Mouse (Mus musculus) lung, postnatal 10 days (tissue): Measurements from ENCODE around the gene Picalm.
A peak's percentile ranks its signal among the peaks of the same experiment; 100 is the strongest.

Source experiments
- DNase-seq: peaks from one replicate; pipeline ENCODE4 v3.0.0; 2021

Gene Picalm

DNA sequence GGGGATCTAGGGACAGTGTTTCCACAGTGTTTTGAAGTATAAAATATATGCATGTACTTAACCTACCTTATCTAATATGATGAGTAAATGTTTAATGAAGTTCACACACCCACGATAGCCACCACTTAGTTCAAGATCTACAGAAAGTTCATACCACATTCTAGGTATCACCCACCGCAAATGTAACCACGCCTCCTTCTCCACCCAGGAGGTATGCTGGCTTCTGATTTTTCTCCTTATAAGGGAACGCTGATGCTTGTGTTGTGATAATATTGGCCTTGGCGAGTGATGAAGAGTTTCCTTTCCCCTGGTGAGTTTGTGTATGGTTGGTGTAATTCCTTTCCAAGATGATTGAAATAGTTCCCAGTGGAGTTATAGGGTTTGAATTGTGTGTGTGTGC, 88.1 kb downstream of the Picalm start:
- no peak for DNase-seq

DNA sequence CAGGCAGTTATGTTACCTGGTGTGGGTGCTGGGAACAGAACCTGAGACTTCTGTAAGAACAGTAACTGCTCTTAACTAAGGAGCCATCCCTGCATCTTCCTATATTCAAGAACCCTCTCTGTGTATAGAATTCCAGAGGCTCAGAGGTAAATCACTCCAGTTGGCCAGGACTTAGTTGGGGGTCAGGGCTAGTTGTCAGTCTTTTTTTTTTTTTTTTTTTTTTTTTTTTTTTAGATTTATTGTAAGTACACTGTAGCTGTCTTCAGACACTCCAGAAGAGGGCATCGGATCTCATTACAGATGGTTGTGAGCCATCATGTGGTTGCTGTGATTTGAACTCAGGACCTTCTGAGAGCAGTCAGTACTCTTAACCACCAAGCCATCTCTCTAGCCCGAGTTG, 91.5 kb downstream of the Picalm start:
- no peak for DNase-seq

DNA sequence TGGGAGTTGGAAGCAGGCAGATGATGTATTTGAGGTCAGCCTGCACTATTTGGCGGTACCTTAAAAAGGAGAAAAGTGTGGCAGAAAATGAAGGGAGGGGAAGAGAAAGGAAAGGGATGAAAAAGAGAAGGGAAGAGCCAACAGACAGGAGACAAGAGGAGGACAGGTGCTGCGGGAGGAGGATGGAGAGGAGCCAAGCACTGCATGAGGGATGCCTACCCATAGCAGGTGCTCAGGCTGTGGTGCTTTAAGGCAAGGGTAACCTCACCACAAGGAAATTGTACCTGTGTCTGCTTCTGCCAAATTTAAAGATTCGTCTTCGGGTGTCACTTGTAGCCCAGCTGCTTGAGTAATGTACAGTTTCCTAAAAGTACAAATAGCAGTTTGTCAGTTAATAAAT, 98.1 kb downstream of the Picalm start:
- no peak for DNase-seq

DNA sequence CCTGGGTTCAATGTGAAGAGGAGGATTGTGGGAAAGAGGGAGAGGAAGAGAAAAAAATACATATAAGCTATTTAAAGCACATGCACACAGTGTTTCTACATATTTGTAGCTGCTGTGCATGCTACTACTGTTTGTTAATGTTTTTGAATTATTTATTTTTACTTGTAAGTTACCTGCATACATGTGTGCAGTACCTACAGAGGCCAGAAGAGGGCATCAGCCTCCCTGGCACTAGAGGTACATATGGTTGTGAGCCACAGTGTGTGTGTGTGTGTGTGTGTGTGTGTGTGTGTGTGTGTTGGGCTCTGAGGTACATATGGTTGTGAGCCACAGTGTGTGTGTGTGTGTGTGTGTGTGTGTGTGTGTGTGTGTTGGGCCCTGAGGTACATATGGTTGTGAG, 98.9 kb downstream of the Picalm start:
- DNase-seq = peak; percentile 27

DNA sequence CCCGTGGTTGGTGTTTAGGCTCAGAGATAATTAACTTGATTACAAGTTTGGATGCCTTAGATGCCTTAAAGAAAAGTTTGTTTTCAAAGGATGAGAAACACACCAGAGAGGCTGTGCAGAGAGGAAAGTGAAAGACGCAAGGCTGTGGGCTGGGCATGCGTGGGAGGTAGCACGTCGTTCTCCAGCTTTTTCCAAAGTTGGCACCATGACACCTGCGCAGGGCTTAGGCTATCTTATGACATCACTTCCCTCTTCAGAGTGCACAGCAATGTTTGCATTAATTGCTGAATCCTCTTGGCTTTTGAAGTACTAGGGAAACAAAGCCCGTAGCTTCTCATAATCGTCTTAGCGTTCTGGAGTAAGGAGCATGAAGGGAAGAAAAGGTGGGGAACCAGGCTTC, 101.4 kb downstream of the Picalm start:
- DNase-seq = peak; percentile 22

DNA sequence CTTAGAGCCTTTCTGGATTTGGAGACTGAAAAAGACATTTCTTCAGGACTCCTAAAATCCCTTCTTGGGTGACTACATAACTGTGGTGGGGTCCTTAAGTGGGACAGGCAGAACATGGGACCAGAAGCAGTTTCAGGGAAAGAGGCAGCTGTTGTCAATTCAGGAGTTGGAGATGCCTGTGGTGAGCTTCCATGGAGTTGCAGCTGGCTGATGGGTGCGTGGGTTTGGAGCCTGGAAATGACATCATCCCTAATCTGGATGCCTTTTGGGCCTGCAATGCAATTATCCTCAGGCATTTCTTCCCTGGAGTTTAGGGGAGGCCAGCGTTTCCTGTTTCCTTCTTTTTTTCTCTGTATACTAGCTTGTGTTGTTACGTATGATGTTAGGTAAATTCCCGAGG, 103.9 kb downstream of the Picalm start:
- no peak for DNase-seq

DNA sequence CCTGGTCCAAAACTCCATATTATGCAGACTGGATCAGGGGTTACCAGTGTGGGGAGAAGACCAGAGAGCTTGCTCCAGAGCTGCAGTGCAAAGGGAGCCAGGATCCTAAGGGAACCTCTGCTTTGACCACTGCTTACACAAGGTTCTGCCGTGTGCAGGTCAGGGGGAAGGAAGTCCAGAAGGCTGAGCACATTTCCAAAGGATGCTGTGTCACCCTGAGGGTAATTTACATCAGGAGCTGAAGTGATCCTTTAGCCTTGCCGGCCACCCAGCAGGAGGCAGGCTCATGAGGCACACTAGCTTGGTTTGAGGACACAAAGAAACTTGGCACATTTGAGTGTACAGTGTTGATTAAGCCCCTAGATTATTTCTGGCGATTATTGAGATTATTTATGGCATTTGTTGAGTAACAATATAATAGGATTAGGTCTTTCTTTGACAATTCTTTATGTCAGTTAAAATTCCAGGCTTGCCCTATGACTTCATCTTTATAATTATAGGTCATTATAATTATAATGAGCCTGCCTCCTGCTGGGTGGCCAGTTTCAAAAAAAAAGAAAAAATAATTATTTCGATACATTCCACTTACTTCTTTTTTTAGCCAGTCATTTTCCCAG, 106.4 kb downstream of the Picalm start:
- no peak for DNase-seq

DNA sequence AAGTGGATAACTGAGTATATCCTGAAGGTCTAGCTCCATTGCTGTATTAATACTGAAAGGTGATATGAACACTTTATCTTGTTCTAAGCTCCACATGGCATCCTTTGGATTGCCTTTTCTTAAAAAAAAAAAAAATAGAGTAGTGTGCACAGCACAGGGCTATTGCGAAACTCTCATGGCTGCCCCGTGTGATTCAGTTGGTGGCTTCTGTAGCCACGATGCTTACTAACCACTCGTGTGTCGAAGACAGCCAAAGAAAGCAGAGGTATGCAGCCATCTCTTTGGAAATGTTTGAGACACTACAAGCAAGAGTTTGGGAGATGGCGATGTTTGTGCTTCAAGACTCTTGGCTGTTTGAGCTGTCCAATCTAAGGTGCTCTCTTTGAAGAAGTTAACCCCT, 113.1 kb downstream of the Picalm start:
- no peak for DNase-seq

DNA sequence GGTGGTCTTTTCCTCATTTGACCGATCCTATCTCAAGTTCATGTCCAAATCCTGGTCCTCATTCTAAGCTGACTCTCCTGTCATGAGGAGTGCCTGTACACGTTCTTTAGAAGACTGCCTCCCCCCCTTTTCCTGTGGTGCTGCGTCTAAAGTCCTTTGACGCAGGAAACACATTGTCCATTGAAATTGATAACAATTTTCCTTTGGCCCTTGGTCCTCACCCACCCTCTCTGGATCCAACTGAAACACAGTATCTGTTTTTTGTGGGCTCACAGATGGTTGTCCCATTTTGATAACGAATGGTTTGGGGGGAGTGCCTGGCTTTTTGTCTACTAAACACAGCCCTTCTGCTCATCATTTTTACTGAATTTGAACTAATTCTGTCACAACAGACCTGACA, 113.6 kb downstream of the Picalm start:
- no peak for DNase-seq

DNA sequence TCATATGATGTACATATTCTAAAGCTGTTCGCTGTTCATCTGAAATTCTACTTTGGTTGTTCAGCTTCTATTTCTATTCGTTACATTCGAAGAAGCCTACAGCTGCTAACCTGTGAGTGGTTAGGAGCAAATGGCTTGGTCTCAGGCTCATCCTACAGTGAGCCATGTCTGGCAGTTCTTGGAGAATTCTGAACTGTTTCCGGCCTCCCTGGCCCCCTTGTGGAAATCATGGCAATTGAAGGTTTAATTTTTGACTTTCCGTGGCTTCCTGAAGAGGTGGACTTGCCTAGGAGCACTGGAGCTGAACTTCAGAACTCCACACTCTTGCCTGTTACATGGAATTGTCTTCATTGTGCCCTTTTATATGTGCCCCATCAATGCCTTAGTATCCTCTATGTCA, 122.9 kb downstream of the Picalm start:
- peak; percentile 27 for DNase-seq

DNA sequence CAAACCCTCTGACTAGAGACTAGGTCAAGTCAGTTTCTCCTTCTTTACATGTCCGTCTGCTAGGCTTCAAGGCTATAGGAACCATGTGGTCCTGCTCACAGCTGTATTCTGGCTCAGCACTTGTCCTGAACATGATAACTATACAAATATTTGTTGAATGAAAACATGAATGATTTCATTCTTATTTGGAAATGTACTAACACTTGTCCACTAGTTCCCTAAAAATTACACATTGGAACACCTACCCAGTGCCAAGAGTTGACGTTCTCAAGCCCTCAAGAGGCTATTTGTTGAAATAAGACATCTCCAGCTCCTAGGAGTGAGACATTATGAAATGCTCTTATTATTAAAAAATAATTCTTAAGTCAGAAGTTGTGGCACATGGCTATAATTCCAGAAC, 128.7 kb downstream of the Picalm start:
- peak; percentile 49 for DNase-seq

DNA sequence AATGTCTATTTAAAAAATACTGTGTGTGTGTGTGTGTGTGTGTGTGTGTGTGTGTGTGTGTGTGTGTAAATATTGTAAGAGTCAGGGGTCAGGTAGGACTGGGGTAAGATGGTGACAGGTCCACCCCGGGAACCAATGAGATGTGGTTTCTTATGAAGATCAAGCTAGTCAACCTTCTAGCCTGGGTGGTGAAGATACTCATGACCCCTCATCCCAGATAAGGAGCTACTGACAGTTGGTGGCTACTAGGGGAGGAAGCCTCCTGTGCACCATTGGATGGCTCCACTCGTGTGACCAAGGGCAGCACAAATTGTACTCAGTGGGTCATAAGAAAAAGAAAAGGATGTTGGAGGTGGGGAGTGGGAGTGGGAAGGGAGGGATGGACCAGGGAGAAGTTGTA, 129.9 kb downstream of the Picalm start:
- DNase-seq = no peak

DNA sequence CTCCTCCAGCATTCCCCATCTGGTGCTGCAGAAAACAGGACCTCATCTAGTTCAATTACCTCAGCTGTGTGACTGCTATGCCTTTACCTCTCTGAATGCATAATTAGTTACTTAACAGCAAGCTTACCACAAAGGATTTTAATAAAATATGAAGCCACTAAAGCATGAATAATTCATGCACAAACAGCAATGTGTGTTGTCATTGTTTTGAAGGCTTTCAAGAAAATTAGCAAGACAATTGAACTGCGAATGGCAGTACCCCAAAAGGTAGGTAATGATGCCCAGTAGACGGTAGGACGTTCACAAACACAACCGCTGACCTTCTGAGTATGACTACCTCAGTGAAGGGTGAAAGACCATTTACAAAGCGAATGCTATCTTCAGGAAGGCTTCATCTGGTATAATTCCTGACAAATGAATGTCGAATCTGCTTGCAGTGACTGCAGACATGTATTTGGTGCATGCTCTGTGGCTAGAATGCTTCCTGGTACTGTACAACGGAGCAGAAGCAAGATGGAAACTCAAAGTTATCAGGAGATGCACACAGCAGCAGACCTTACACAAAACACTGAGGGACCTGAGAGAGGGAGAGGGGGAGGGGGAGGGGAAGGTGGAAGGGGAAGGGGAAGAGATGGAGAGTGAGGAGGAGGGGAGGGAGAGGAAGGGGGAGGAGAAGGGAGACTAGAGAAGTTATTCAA, 132.0 kb downstream of the Picalm start:
- no peak for DNase-seq
